22 mouse cellular contexts compared by ENCODE assay signal in the genomic region with DNA sequence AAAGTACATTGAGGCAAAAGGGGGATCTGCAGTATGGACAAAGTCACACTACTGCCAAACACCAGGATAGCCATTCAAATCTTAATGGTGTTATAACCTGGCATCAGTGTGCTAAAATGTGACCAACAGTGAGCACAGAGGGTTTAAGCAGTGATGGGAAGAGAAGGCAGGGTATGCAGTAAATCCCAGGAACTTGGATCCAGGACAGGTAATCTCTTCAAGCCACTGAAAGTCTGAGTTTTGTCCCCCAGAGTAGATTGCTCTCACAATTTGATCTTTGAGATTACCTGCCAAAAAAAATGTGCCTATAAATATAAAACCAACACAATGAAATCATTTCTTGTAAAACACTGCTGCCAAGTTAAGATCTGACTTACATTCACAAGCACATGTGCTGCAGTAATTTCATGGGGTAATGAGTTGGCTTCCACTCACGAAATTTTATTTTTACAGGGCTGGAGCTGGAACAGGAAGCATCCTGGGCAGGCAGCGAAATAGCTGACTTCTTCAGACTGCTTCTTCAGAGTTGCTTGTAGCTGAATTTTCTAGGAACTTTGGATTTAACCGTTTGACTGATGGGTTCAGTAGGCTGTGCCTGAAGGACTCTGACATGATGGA.
"Had no signal": no experiment of that assay in that cellular context is flagged by ENCODE, and none has a peak within 500 bp of the region (broad histone marks: within the 10 kb centered on the region; RNA-seq: fewer than 3 reads in every experiment).

No protein-coding gene starts in this region.

- H3K4me3 ChIP-seq: liver, embryonic 12.5 days; liver, embryonic 15.5 days; lung, embryonic 15.5 days; midbrain, embryonic 12.5 days; midbrain, embryonic 15.5 days; neural tube, embryonic 12.5 days; neural tube, embryonic 15.5 days; stomach, embryonic 15.5 days had no signal

- H3K9ac ChIP-seq: liver, embryonic 12.5 days; liver, embryonic 15.5 days; lung, embryonic 15.5 days; midbrain, embryonic 12.5 days; midbrain, embryonic 15.5 days; neural tube, embryonic 12.5 days; neural tube, embryonic 15.5 days; stomach, embryonic 15.5 days had no signal

- H3K4me2 ChIP-seq: liver, embryonic 12.5 days; liver, embryonic 15.5 days; lung, embryonic 15.5 days; midbrain, embryonic 12.5 days; midbrain, embryonic 15.5 days; neural tube, embryonic 12.5 days; neural tube, embryonic 15.5 days; stomach, embryonic 15.5 days had no signal

- H3K36me3 ChIP-seq: liver, embryonic 12.5 days; liver, embryonic 15.5 days; lung, embryonic 15.5 days; midbrain, embryonic 12.5 days; midbrain, embryonic 15.5 days; neural tube, embryonic 12.5 days; neural tube, embryonic 15.5 days; stomach, embryonic 15.5 days had no signal

- H3K4me1 ChIP-seq: liver, embryonic 12.5 days; liver, embryonic 15.5 days; lung, embryonic 15.5 days; midbrain, embryonic 12.5 days; midbrain, embryonic 15.5 days; neural tube, embryonic 12.5 days; stomach, embryonic 15.5 days had no signal

- H3K9me3 ChIP-seq: liver, embryonic 12.5 days; liver, embryonic 15.5 days; lung, embryonic 15.5 days; midbrain, embryonic 12.5 days; midbrain, embryonic 15.5 days; neural tube, embryonic 12.5 days; stomach, embryonic 15.5 days had no signal

- DNase-seq: kidney, adult 18-20 months; kidney, adult 9 months; kidney, postnatal 14 days; kidney, postnatal 4 days; liver; lung, adult 18-20 months; lung, postnatal 14 days; right cerebral cortex, postnatal 25 days; spleen, adult 18-20 months; thymus, adult 2 months; thymus, postnatal 14 days; thymus, postnatal 4 days had no signal

- H3K27ac ChIP-seq: liver, embryonic 12.5 days; liver, embryonic 15.5 days; lung, embryonic 15.5 days; macrophage; midbrain, embryonic 12.5 days; midbrain, embryonic 15.5 days; neural tube, embryonic 12.5 days; neural tube, embryonic 15.5 days; stomach, embryonic 15.5 days had no signal

- H3K27me3 ChIP-seq: liver, embryonic 12.5 days; liver, embryonic 15.5 days; lung, embryonic 15.5 days; midbrain, embryonic 12.5 days; midbrain, embryonic 15.5 days; neural tube, embryonic 12.5 days; neural tube, embryonic 15.5 days; stomach, embryonic 15.5 days had no signal

- ATAC-seq: intestine, embryonic 16.5 days; liver, embryonic 12.5 days; midbrain, embryonic 15.5 days had no signal
